Mouse (Mus musculus) MEL-GATA-1-ER (cell line): ENCODE results near the gene Lrwd1.
"Not testable (repeated sequence)": the region's sequence is repeated elsewhere in the genome, so short reads cannot be mapped to it uniquely, and the experiment has no call there.

ENCODE experiments used
- DNase-seq: peaks from one replicate; pipeline ENCODE4 v3.0.0-alpha.2; 2012; ENCODE audit warnings: low read depth; ENCODE audit errors: extremely low read depth

The Lrwd1 gene

GRCm38 (mm10) chr5:136149134-136149576, 13.3 kb upstream of the Lrwd1 start:
- DNase-seq: peak; percentile 71

DNA sequence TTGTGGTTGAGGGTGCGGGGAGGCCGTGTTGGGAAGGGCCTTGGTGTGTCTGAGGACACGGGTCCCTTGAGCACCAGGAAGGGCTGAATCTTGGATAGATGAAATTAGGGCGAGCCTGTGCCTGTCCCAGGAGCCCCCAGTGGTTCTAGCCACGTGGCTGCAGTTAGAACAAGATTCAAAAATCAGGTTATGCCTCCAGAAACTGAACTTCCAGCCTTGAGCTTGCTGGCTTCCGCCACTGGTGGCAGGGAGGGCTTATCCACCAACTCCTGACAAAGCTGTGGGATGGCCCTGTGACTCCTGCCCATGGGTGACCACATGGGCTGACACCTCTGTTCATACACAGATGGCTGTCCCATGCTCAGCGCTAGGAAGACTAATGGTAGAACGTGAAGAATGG, 11.8 kb upstream of the Lrwd1 start:
- DNase-seq: no peak

DNA sequence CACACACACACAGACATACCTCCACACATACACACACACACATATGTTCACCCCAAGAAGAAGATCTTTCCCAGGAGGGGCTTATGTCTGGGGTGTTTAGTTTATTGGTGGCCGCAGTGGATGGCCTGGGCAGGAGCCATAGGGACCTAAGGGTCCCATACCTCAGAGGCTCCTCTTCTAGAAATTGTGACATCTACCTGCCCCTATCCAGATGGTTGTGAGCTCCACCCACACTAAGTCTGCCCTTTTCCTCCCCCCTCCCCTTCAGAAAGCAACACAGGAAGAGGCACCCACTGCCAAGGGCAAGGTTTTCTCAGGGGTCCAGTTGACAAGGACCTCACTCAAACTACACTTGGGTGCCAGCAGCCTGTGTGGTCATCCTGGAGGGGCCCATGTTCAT, 11.1 kb upstream of the Lrwd1 start:
- no peak for DNase-seq

- no peak for DNase-seq
Measured at GRCm38 (mm10) chr5:136144606-136145430, 8.9 kb upstream of the Lrwd1 start.

- DNase-seq: no peak
Measured at GRCm38 (mm10) chr5:136143161-136143755, 7.4 kb upstream of the Lrwd1 start.

- DNase-seq: no peak
Measured at GRCm38 (mm10) chr5:136142746-136143145, 6.9 kb upstream of the Lrwd1 start.

- DNase-seq: no peak
Measured at GRCm38 (mm10) chr5:136140057-136140482, 4.2 kb upstream of the Lrwd1 start.

DNA sequence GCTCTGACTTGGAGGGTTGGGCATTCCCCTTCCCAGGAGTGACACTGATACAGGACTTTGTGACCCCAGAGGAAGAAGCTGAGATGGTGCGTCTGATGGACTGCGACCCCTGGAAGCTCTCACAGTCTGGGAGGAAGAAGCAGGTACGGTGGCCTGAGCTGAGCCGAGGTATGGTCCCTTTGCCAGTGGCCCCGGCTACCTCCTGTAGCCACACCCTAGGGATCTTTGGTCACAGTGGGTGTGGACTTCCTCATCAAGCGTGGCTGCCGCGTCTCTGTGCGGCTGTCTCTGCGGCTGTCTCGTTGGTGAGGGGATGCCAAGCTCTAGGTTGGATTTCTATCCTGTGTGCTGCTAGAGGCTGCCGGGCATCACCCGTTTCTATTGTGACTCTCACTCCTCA, 3.5 kb upstream of the Lrwd1 start:
- no peak for DNase-seq

GRCm38 (mm10) chr5:136137658-136138274, 1.9 kb upstream of the Lrwd1 start:
- peak; percentile 65 for DNase-seq

- DNase-seq: no peak
Measured at GRCm38 (mm10) chr5:136136292-136136990, 567 bp upstream of the Lrwd1 start.

- DNase-seq: no peak
Measured at GRCm38 (mm10) chr5:136122165-136122564, 13.7 kb downstream of the Lrwd1 start.

DNA sequence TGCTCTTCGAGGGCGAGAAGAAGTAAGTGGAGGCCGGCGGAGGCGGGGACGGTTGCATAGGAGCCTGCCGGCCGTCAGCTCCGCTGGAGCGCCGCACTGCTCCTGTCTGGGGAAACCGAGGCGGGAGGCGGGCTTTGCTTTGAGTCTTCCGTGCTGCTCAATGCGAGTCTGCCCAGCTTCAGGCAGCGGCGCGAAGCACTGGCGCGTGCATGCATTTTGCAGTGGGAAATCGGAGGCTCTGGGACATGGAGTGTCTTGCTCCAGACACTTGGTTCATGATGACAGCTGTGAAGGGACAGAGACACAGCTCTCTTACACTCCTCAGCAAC, 19.1 kb downstream of the Lrwd1 start:
- DNase-seq: no peak

DNA sequence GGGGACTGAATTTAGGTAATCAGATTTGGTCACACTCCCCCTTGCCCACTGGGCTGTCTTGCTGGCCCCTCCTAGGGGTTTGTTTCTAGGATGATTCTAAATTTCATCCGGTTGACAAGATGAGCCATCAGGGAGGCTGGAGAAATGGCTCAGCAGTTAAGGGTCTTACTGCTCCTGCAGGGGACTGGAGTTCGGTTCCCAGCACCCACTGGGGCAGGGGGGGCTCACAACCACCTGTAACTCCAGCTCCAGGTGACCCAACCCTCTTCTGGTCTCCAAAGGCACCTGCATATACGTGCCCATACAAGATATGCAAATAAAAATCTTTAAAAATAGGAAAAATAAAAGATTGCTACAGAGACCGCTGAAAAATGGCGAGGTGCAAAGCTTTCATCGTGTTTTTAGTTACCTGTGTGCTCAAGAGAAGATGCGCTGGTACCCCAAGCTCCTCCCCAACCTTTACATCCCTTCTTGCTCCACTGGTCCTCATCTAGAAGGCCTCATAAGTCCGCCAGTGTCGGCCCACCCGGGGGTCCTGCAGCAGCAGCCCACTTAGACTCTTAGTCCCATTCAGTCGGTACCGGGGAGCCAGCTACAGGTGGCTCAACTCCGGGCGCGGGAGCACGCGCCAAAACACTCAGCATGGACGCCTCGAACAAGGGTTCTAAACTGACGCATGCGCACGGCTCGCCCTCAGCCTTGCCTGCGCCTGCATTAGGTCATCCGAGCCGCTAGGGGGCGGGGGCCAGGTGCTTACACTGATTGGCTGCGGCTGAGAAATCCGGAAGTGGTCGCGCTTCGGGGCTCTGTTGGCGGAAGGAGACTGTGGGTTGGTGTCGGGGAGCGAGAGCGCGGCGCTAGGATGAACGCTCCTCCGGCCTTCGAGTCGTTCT, 19.7 kb downstream of the Lrwd1 start, which contains the start of gene Polr2j:
Gene Polr2j (plus strand): TSS at position 741 of the 893 bp plus-strand sequence.
- peak; percentile 91 for DNase-seq

- not testable (repeated sequence) for DNase-seq
Measured at GRCm38 (mm10) chr5:136113546-136113945, 22.3 kb downstream of the Lrwd1 start.

- no peak for DNase-seq
Measured at GRCm38 (mm10) chr5:136109042-136109441, 26.8 kb downstream of the Lrwd1 start.

DNA sequence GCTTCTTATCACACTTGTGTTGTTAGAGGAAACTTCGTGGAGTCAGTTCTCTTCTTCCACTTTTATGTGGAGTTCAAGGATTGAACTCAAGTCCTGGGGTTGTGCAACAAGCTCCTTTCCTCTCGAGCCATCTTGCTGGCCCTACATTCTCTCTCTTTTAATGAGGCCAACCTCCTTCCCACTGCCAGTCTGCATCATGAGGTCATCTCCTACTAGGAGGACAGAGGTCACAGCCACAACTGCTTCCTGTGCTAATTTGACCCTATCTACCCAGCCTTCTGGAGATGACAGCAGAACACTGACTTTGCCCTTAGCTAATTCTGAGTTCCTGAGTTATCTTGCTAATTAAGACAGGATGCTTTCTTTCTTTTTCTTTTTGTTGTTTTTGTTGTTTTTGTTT, 27.4 kb downstream of the Lrwd1 start:
- no peak for DNase-seq

DNA sequence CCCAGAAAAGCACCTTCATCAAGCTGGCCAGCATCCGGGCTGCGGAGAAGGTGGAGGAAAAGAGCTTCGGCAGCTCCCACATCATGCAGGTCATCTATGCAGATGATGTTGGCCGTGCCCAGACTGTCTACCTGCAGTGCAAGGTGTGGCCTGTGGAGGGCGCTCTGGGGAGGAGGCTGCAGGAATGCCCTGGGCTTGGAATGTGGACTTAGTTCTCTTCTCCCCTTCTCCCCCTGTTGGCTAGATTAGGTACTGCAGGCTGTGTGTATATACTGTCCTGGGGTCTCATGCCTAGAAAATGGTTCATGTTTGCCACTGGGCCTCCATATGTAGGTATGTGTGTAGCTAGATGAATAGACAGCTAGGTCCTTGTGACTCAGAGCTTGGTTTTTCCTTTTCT, 31.4 kb downstream of the Lrwd1 start:
- DNase-seq: peak; percentile 37

DNA sequence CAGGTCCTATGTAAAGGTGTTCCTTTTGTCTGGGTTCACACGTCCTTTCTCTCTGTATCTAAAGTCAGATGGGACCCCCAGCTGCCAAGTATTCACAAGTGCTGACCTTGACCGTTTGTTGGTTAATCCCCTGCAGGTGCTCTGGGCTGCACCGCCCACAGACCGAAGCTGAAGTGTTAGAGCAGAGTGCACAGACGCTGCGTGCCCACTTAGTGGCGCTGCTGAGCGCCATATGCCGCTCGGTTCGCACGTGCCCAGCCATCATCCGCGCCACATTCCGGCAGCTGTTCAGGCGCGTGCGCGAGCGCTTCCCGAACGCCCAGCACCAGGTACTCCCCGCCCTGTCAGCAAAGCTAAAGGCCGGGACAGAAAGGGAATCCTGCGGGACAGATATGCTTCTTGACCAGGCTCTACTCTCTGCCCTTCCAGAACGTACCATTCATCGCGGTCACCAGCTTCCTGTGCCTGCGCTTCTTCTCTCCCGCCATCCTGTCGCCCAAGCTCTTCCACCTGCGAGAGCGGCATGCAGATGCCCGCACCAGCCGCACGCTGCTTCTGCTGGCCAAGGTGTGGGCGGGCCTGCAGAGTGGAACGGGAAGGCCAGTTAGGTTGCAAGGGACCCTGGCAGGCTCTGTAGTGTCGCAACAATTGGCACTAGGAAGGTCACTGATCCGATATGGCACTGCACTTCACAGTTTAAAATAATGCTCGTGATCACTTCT, 33.6 kb downstream of the Lrwd1 start:
- DNase-seq: peak; percentile 62

DNA sequence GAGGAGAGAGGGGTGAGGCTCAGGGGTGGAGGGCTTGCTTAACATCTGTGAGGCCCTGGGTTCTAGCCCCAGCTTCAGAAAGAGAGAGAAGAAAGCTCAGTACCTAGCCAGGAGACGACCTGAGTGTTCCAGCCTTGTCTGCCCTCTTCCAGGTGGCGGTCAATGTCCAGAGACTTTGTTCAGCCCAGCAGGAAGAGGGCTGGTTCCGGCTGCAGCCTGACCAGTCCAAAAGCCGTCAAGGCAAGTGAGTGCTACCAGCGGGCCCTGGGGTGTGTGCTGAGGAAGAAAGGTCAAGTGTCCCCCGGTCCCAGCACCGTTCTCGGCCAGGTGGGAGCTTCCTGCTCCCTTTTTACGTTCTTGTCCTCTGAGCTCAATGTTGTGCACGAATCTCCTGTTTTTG, 37.3 kb downstream of the Lrwd1 start:
- DNase-seq: no peak

GRCm38 (mm10) chr5:136095089-136095488, 40.8 kb downstream of the Lrwd1 start:
- no peak for DNase-seq
